ENCODE assay signal across 7 mouse cellular contexts in genomic region chr6:134829786-134830700, GRCm38 (mm10). TPM values are rescaled to one million over a fixed set of nuclear protein-coding genes. Genes with fewer than 3 reads are reported as not detected.
DNase-seq lines count a peak whose midpoint lies in the region; ATAC-seq lines count a peak whose summit lies in the region.

TSS of gene Crebl2 (plus strand) at chr6:134830154.

- no peaks in the 10 kb centered on the region for H3K36me3 ChIP-seq in embryonic facial prominence, embryonic 12.5 days
- no peaks in the 10 kb centered on the region for H3K36me3 ChIP-seq in limb, embryonic 11.5 days (ENCODE audit: control insufficient read depth, insufficient read depth, low read length)
- no peaks in the 10 kb centered on the region for H3K36me3 ChIP-seq in midbrain, embryonic 14.5 days (ENCODE audit: control insufficient read depth, insufficient read depth, low read length)

- peak within 1 kb of the TSS; percentile 85 for H3K4me2 ChIP-seq in embryonic facial prominence, embryonic 12.5 days (replicated peaks)
- peak within 1 kb of the TSS; percentile 62 for H3K4me2 ChIP-seq in limb, embryonic 11.5 days (ENCODE audit: low read depth, severe bottlenecking)
- H3K4me2 ChIP-seq in midbrain, embryonic 14.5 days (ENCODE audit: low read length): peak within 1 kb of the TSS; percentile 82

- no peaks in the 10 kb centered on the region for H3K9me3 ChIP-seq in embryonic facial prominence, embryonic 12.5 days
- no peaks in the 10 kb centered on the region for H3K9me3 ChIP-seq in limb, embryonic 11.5 days (ENCODE audit: control insufficient read depth, low read length)
- no peaks in the 10 kb centered on the region for H3K9me3 ChIP-seq in midbrain, embryonic 14.5 days (ENCODE audit: control insufficient read depth, low read length)

- no peaks in the 10 kb centered on the region for H3K27me3 ChIP-seq in embryonic facial prominence, embryonic 12.5 days
- H3K27me3 ChIP-seq in limb, embryonic 11.5 days (ENCODE audit: control insufficient read depth, insufficient read depth, low read length): no peaks in the 10 kb centered on the region
- H3K27me3 ChIP-seq in midbrain, embryonic 14.5 days (ENCODE audit: control insufficient read depth, insufficient read depth, low read length): no peaks in the 10 kb centered on the region

- H3K4me1 ChIP-seq in embryonic facial prominence, embryonic 12.5 days: peaks cover 6% of the 10 kb centered on the region; the same call in 1 of the 2 replicates
- no peaks in the 10 kb centered on the region for H3K4me1 ChIP-seq in limb, embryonic 11.5 days (ENCODE audit: control insufficient read depth, insufficient read depth, low read length)
- H3K4me1 ChIP-seq in midbrain, embryonic 14.5 days (ENCODE audit: control insufficient read depth, insufficient read depth, low read length): peaks cover 10% of the 10 kb centered on the region; the same call in 1 of the 2 replicates

- peak; percentile 98 for ATAC-seq in embryonic facial prominence, embryonic 12.5 days (ENCODE audit: insufficient number of reproducible peaks, insufficient read depth, low FRiP score, low TSS enrichment)
- ATAC-seq in limb, embryonic 11.5 days (ENCODE audit: insufficient number of reproducible peaks, low FRiP score, low TSS enrichment, low read depth): peak; percentile 98
- ATAC-seq in midbrain, embryonic 14.5 days (ENCODE audit: low FRiP score, low TSS enrichment): peak; percentile 96

- H3K27ac ChIP-seq in embryonic facial prominence, embryonic 12.5 days: peak within 1 kb of the TSS; percentile 80
- H3K27ac ChIP-seq in limb, embryonic 11.5 days (replicated peaks; ENCODE audit: low read depth, low read length): no peak within 1 kb of the TSS; the same call in 1 of the 2 replicates
- peak within 1 kb of the TSS; percentile 91 for H3K27ac ChIP-seq in midbrain, embryonic 14.5 days (replicated peaks; ENCODE audit: low read depth, low read length)

- DNase-seq in adrenal gland, postnatal 25 days: peak; percentile 100
- peak; percentile 100 for DNase-seq in heart, adult 11 months
- peak; percentile 100 for DNase-seq in kidney, adult 18-20 months
- peak; percentile 98 for DNase-seq in limb, embryonic 11.5 days (ENCODE audit: low spot score)
- DNase-seq in midbrain, embryonic 14.5 days: peak; percentile 100
- peak; percentile 97 to 99 for DNase-seq in spleen, adult 18-20 months

- peak within 1 kb of the TSS; percentile 64 for H3K4me3 ChIP-seq in embryonic facial prominence, embryonic 12.5 days
- H3K4me3 ChIP-seq in limb, embryonic 11.5 days (ENCODE audit: low read depth, low read length): peak within 1 kb of the TSS; percentile 60
- H3K4me3 ChIP-seq in midbrain, embryonic 14.5 days (replicated peaks; ENCODE audit: low read depth, low read length): peak within 1 kb of the TSS; percentile 80

- peak within 1 kb of the TSS; percentile 65 for H3K9ac ChIP-seq in embryonic facial prominence, embryonic 12.5 days
- H3K9ac ChIP-seq in limb, embryonic 11.5 days (ENCODE audit: low read length): peak within 1 kb of the TSS; percentile 65
- peak within 1 kb of the TSS; percentile 69 for H3K9ac ChIP-seq in midbrain, embryonic 14.5 days (replicated peaks; ENCODE audit: low read length)

- under 1% methylated on average over 58 of the region's 58 CpGs for WGBS in embryonic facial prominence, embryonic 12.5 days
- under 1% methylated on average over 44 of the region's 58 CpGs for WGBS in limb, embryonic 11.5 days
- WGBS in midbrain, embryonic 14.5 days: under 1% methylated on average over 58 of the region's 58 CpGs

RNA-seq across cellular contexts. Expression of gene Crebl2, which starts in this region (rescaled TPM):
- 23.0 and 33.9 TPM in 2 replicates for total RNA-seq in adrenal gland, postnatal 25 days (2021)
- polyA plus RNA-seq in embryonic facial prominence, embryonic 12.5 days (2016; fragmentation: Nextera tagmentation; extraction: Ambion mirVana): 2.4 and 2.5 TPM in 2 replicates
- 0.67 and 1.3 TPM in 2 replicates for polyA plus RNA-seq in limb, embryonic 11.5 days (2014; fragmentation: Nextera tagmentation; extraction: Ambion mirVana)
- polyA plus RNA-seq in midbrain, embryonic 14.5 days (2014; fragmentation: Nextera tagmentation; extraction: Ambion mirVana): 3.9 and 4.3 TPM in 2 replicates
